ENCODE assay signal across 9 mouse cellular contexts in the genomic region with DNA sequence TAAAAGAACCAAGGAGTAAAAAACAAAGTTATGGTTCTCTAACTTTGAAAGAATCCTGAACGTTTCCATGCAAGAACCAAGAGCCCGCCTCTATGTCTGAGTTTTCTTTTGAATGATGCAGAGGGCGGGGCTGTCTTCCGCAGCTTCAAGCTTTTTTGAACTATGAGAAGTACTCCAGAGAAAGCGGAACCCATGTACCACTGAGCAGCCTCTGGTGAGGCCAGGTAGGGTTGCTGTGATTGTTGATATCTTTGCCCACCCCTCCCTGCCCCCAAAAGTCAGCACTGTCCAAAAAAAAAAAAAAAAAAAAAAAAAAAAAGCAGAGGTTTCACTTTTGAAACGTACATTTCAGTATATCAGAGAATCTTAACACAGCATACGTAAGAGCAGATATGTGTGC.
A peak's percentile ranks its signal among the peaks of the same experiment; 100 is the strongest.
DNase-seq lines count a peak whose midpoint lies in the region; ATAC-seq and TF ChIP-seq lines count a peak whose summit lies in the region.
"Had no signal": no experiment of that assay in that cellular context is flagged by ENCODE, and none has a peak within 500 bp of the region (broad histone marks: within the 10 kb centered on the region; RNA-seq: fewer than 3 reads in every experiment).

No protein-coding gene starts in this region.

- H3K9ac ChIP-seq in embryonic facial prominence, embryonic 13.5 days, result no peak overlapping the region
- no peak overlapping the region; the same call in 1 of the 2 replicates for H3K9ac ChIP-seq in heart, postnatal 0 days (replicated peaks; ENCODE audit: low read depth, low read length)
- no peak overlapping the region for H3K9ac ChIP-seq in forebrain, embryonic 11.5 days (ENCODE audit: low read length)
- no peak overlapping the region for H3K9ac ChIP-seq in forebrain, embryonic 16.5 days (replicated peaks; ENCODE audit: low read depth, low read length)
- H3K9ac ChIP-seq: midbrain, embryonic 12.5 days had no signal

- DNase-seq in embryonic facial prominence, embryonic 10.5 days (ENCODE audit: low spot score), result no peak
- peak; percentile 73 for DNase-seq in CD4-positive, CD25-positive, alpha-beta regulatory T cell, adult 2 months (ENCODE audit: low read depth, low spot score)
- DNase-seq in heart, postnatal 0 days (ENCODE audit: low spot score), result no peak
- no peak for DNase-seq in left cerebral cortex, adult 9 months (ENCODE audit: low spot score in 2 of 2)
- no peak for DNase-seq in forebrain, embryonic 11.5 days (ENCODE audit: low spot score)

- H3K9me3 ChIP-seq in embryonic facial prominence, embryonic 13.5 days, result no peaks in the 10 kb centered on the region
- H3K9me3 ChIP-seq in embryonic facial prominence, embryonic 10.5 days, result no peaks in the 10 kb centered on the region
- no peaks in the 10 kb centered on the region for H3K9me3 ChIP-seq in heart, postnatal 0 days (replicated peaks; ENCODE audit: control insufficient read depth, low read length)
- no peaks in the 10 kb centered on the region for H3K9me3 ChIP-seq in megakaryocyte, embryonic 14.5 days
- H3K9me3 ChIP-seq in forebrain, embryonic 11.5 days (ENCODE audit: control insufficient read depth, low read length), result no peaks in the 10 kb centered on the region
- H3K9me3 ChIP-seq in forebrain, embryonic 16.5 days (ENCODE audit: control insufficient read depth, low read length), result no peaks in the 10 kb centered on the region
- H3K9me3 ChIP-seq: midbrain, embryonic 12.5 days had no signal

- no peak for ATAC-seq in embryonic facial prominence, embryonic 13.5 days (ENCODE audit: insufficient number of reproducible peaks, insufficient read depth, low FRiP score, low TSS enrichment, low read depth)
- ATAC-seq in heart, postnatal 0 days (ENCODE audit: insufficient read depth, low read depth), result no peak
- ATAC-seq in forebrain, embryonic 11.5 days (replicated peaks; ENCODE audit: low FRiP score), result no peak
- no peak for ATAC-seq in forebrain, embryonic 16.5 days

- no peak overlapping the region for H3K4me3 ChIP-seq in embryonic facial prominence, embryonic 13.5 days
- no peak overlapping the region for H3K4me3 ChIP-seq in embryonic facial prominence, embryonic 10.5 days
- H3K4me3 ChIP-seq in heart, postnatal 0 days (ENCODE audit: low read depth, low read length), result peak overlapping the region; percentile 42
- peak overlapping the region; percentile 94 for H3K4me3 ChIP-seq in megakaryocyte, embryonic 14.5 days (replicated peaks)
- no peak overlapping the region for H3K4me3 ChIP-seq in forebrain, embryonic 11.5 days (ENCODE audit: low read depth, low read length)
- H3K4me3 ChIP-seq in forebrain, embryonic 16.5 days (replicated peaks; ENCODE audit: low read length), result no peak overlapping the region
- H3K4me3 ChIP-seq: midbrain, embryonic 12.5 days had no signal

- H3K4me2 ChIP-seq in embryonic facial prominence, embryonic 13.5 days, result no peak overlapping the region
- peak overlapping the region; percentile 55 for H3K4me2 ChIP-seq in heart, postnatal 0 days (ENCODE audit: low read depth, low read length)
- H3K4me2 ChIP-seq in forebrain, embryonic 11.5 days (ENCODE audit: low read depth, low read length, severe bottlenecking), result no peak overlapping the region
- H3K4me2 ChIP-seq in forebrain, embryonic 16.5 days (ENCODE audit: low read length), result no peak overlapping the region
- H3K4me2 ChIP-seq: midbrain, embryonic 12.5 days had no signal

- no peak for TF ChIP-seq CTCF in heart, postnatal 0 days (IDR thresholded peaks at IDR 0.05; ENCODE audit: low read depth)

- TF ChIP-seq EP300 in heart, postnatal 0 days (IDR thresholded peaks at IDR 0.05; ENCODE audit: low read depth), result no peak

- H3K27me3 ChIP-seq in embryonic facial prominence, embryonic 13.5 days, result no peaks in the 10 kb centered on the region
- peaks cover 10% of the 10 kb centered on the region; the same call in 1 of the 2 replicates for H3K27me3 ChIP-seq in embryonic facial prominence, embryonic 10.5 days (replicated peaks; ENCODE audit: low read depth, poor library complexity, severe bottlenecking)
- H3K27me3 ChIP-seq in heart, postnatal 0 days (ENCODE audit: control insufficient read depth, insufficient read depth, low read length), result no peaks in the 10 kb centered on the region
- H3K27me3 ChIP-seq in megakaryocyte, embryonic 14.5 days (replicated peaks), result peaks cover 9% of the 10 kb centered on the region
- no peaks in the 10 kb centered on the region for H3K27me3 ChIP-seq in forebrain, embryonic 11.5 days (ENCODE audit: control insufficient read depth, insufficient read depth, low read length)
- no peaks in the 10 kb centered on the region for H3K27me3 ChIP-seq in forebrain, embryonic 16.5 days (replicated peaks; ENCODE audit: control insufficient read depth, insufficient read depth, low read length)
- H3K27me3 ChIP-seq: midbrain, embryonic 12.5 days had no signal

- peak overlapping the region; percentile 11; the same call in 1 of the 2 replicates for H3K27ac ChIP-seq in embryonic facial prominence, embryonic 13.5 days
- no peak overlapping the region for H3K27ac ChIP-seq in embryonic facial prominence, embryonic 10.5 days (replicated peaks)
- peak overlapping the region; percentile 80 for H3K27ac ChIP-seq in heart, postnatal 0 days (ENCODE audit: low read depth)
- no peak overlapping the region for H3K27ac ChIP-seq in forebrain, embryonic 11.5 days (ENCODE audit: low read depth, low read length)
- H3K27ac ChIP-seq in forebrain, embryonic 16.5 days (ENCODE audit: low read length), result no peak overlapping the region
- H3K27ac ChIP-seq: midbrain, embryonic 12.5 days had no signal

- 44% methylated on average over 7 of the region's 7 CpGs for WGBS in embryonic facial prominence, embryonic 13.5 days
- WGBS in embryonic facial prominence, embryonic 10.5 days, result 75% methylated on average over 7 of the region's 7 CpGs
- WGBS in heart, postnatal 0 days, result 49% methylated on average over 7 of the region's 7 CpGs
- WGBS in forebrain, embryonic 11.5 days, result 76% methylated on average over 7 of the region's 7 CpGs
- WGBS in forebrain, embryonic 16.5 days, result 62% methylated on average over 7 of the region's 7 CpGs

- no peaks in the 10 kb centered on the region for H3K36me3 ChIP-seq in embryonic facial prominence, embryonic 13.5 days
- no peaks in the 10 kb centered on the region for H3K36me3 ChIP-seq in embryonic facial prominence, embryonic 10.5 days (replicated peaks)
- H3K36me3 ChIP-seq in heart, postnatal 0 days (replicated peaks; ENCODE audit: control insufficient read depth, insufficient read depth, low read length), result no peaks in the 10 kb centered on the region
- peaks cover 12% of the 10 kb centered on the region for H3K36me3 ChIP-seq in megakaryocyte, embryonic 14.5 days (replicated peaks; ENCODE audit: low read length)
- no peaks in the 10 kb centered on the region for H3K36me3 ChIP-seq in forebrain, embryonic 11.5 days (ENCODE audit: control insufficient read depth, insufficient read depth, low read length)
- no peaks in the 10 kb centered on the region for H3K36me3 ChIP-seq in forebrain, embryonic 16.5 days (ENCODE audit: control insufficient read depth, insufficient read depth)
- H3K36me3 ChIP-seq: midbrain, embryonic 12.5 days had no signal

- peaks cover 40% of the 10 kb centered on the region for H3K4me1 ChIP-seq in embryonic facial prominence, embryonic 13.5 days
- peaks cover 50% of the 10 kb centered on the region for H3K4me1 ChIP-seq in embryonic facial prominence, embryonic 10.5 days
- peaks cover 16% of the 10 kb centered on the region for H3K4me1 ChIP-seq in heart, postnatal 0 days (ENCODE audit: control insufficient read depth, insufficient read depth)
- H3K4me1 ChIP-seq in megakaryocyte, embryonic 14.5 days, result peaks cover 97% of the 10 kb centered on the region
- peaks cover 8% of the 10 kb centered on the region; the same call in 1 of the 2 replicates for H3K4me1 ChIP-seq in forebrain, embryonic 11.5 days (replicated peaks; ENCODE audit: control insufficient read depth, insufficient read depth, low read length)
- H3K4me1 ChIP-seq in forebrain, embryonic 16.5 days (replicated peaks; ENCODE audit: control insufficient read depth, insufficient read depth, low read length), result no peaks in the 10 kb centered on the region

Comparison
In these comparisons a context has a peak if more than half of its experiments do, and no peak if none do; other contexts are left out.
1. H3K27ac ChIP-seq: peak in embryonic facial prominence, embryonic 13.5 days (single experiment) and heart, postnatal 0 days (single experiment); none in embryonic facial prominence, embryonic 10.5 days (single experiment), forebrain, embryonic 11.5 days (single experiment) and forebrain, embryonic 16.5 days (single experiment).
2. H3K4me3 ChIP-seq: peak in heart, postnatal 0 days (single experiment) and megakaryocyte, embryonic 14.5 days (single experiment); none in embryonic facial prominence, embryonic 13.5 days (single experiment), embryonic facial prominence, embryonic 10.5 days (single experiment), forebrain, embryonic 11.5 days (single experiment) and forebrain, embryonic 16.5 days (single experiment).